Mouse (Mus musculus): ENCODE data around the gene Lipt2.

The Lipt2 gene

DNA sequence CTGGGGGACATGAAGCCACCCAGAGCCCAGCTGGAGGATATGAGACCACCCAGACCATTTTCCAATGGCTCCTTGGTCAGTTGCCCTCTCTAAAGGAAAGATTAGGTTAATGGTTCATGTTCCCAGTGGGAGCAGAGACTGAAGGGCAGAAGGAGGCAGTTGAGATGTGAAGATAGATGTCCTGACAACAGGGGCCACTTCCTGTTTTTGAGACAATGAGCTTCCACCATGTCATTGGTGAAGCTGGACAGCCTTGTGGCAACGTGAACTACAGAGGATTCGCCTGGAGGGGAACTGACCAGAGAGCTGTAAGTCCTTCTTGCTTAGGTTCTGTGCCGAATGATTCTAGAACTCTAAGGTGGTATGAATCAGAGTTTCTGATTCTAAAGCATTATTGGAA, 17.2 kb downstream of the Lipt2 start, which contains the start of gene Kcne3:
Kcne3 (plus strand) TSS at position 234 of the 400 bp plus-strand sequence.
- no peak for DNase-seq

DNA sequence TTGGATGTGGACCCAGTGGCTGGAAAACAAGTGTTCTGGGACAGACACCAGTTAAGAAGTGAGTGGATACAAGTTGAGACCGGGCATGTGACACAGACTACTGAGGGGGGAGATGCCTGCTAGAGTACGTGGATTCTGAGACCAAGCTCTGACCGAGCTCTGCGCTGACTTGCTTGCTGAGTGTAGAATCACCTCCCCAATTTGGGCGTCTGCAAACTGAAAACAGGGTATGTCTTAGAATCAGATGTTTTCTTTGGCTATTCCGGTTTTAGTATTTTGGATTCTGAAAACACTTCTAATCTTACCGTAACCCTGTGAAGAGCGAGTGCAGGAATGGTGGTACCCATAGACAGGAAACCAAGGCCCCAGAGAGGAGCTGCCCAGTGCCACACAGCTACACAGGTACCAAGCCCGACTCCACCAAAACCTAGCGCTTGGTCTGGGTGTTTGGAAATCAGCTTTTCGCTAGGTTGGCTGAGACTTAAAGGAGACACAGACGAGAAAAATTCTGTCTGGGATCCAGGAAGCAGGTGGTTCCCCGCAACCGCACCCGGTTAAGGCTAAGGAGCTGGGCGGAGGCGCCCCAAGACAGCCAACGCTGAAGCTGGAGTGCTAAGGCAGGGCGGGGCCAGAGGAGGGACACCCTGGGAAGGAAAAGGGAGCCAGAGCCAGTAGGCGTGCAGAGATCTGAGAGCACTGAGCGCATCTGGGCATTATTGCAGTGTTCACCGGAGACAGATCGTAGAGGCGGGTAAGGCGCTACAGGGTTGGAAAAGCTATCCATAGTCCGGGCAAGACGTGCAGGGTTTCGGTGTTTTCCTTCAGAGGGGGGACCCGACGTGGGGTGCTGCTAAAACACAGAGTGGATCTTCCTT, 19.2 kb downstream of the Lipt2 start:
- DNase-seq: peak; percentile 66

DNA sequence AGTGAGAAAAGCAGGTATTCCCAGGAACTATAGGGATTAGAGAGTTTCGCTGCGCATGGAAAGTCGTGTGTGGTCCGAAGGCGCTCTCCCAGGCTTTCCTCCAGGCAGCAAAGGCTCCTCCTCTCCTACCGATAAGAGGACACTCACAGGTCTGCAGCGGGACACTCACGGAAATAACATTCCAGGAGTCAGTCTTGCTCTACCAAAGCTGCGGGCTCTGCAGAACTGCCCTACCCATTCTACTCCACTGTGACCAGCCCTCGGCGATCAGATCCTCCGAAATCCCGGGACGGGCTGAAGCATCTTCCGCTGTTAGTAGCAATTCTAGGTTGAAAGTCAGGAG, 19.8 kb downstream of the Lipt2 start:
- DNase-seq: no peak

DNA sequence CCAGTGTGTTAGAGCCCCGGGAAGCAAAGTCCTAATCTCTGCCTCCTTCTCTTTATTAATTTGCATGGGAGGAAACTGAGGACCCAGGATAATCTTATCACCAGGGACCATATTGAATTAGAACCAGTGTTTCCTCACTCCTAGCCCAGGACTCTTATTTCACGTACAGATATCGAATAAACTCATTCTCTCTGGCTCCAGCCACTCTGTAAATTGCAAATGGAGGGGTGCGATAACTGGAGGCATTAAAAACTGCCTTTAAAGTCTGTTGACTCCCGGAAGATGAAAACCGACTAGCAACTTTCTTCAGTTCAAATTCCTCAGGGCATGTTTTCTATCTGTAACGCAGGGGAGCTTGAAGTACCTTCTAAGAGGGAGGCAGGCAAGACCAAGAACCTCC, 20.3 kb downstream of the Lipt2 start:
- DNase-seq: no peak

DNA sequence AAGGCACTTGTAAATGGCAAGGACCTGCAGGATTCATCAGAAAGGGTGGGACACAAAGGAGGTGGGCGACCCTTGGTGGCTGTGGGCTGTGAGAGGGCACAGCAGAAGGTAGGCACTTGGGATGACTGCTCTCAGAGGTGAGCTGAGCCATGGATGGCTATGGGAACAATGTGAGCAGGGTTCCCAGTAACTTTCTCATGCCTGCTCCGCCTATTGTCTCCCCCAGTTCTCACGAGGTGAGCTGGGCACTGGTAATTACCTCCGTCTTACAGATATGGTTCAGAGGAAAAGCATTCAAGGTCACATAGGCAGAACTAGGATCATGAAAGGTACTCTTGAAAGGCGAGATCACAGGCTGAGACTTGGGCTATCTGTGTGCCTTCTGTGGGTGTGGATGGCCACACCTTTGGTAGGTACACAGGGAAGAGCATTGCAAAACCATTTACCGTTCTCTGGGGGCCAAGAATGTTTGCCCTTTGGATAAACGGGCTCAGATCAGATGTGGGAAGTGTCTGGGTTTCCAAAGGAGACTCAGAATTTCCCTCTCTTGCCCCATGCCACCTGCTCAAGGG, 20.8 kb downstream of the Lipt2 start:
- DNase-seq: no peak

DNA sequence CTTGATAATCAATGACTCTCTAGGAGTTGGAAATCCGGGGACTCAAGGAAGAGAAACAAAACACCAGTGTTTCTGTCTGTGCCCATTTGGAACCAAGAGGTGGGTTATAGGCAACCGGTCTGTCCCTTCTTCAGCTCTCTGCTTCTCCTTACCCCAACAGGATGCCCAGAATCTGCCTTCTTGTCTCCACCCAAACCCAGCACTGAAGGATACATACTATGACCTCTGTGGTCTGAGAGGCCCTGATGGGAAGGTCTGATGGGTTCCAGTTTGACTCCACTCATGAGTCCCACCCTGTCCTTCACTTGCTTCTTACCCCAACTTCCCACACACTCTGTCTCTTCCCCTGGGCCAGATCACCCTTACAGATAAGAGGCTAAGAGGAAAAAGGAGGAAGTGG, 22.1 kb downstream of the Lipt2 start:
- DNase-seq: no peak

DNA sequence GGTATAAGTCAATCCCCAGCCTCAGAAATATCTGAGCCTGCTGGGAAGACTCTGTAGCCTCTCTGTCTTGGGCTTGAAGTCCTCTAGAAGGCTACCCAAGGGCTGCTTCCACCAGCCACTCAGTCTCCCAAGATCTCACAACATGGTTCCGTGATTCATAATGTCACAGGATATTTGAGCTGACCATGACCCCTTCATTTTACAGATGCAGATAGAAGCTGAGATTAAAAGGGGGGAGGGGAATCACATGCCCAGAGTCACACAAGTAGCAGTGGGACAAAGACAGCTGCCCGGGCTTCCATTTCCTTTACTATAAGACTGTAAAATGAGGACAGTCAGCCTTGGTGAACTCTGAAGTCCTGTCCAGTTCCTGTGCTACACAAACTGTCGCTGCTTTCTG, 22.5 kb downstream of the Lipt2 start:
- no peak for DNase-seq

DNA sequence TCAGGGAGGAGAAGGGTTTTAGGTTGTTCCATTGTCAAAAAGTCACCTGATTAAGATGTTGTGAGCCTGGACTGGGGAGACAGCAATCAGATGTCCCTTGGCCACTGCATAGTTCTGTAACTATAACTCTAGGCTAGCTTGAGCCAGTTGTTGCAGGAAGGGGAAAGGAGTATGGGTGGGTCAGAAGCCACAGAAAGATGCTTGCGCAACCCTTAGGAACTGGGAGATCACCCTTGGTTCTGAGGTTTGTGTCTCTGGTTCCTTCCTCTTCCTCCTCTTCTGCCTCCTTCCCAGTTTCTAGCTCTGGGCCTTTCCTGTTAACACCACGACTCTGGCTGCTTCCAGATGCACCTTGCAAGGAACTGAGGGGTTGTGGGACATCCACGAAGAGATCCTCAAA, 23.3 kb downstream of the Lipt2 start:
- no peak for DNase-seq

DNA sequence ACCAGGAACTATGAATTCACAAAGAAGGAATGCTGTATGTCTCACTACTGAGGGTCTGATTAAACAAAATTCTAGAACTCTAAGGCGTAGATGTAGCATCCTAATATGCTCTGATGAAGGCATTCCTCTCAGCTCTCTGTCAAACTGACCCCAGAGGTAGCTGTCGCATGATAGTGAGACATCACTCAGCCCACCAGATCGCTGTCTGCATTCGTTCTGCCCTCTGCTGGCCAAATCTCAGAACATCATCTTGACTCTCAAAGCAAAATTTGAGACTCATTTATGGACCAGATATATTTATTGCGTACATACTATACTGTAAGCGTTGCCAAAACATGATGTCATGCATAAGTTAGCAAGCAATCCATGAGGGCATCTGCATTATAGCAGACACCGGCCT, 28.5 kb downstream of the Lipt2 start:
- peak; percentile 73 for DNase-seq

DNA sequence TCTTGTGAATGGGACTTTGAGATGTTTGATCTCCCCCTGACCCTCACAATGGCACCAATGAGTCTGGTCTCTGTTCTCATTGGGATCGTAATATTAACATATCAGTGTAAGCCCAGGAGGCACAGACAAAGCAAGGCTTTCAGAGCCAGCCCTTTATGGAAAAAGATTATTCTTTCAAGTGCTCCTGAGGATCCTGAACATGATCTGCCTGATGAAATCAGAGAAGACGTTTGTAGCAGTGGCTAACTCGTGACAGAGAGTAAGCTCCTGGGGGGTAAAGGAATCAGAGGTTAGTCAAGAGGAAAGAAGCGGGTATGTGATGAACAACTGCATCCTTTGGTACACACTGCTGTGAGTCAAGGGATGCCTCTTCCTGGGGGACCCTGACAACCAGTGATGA, 31.1 kb downstream of the Lipt2 start:
- no peak for DNase-seq

DNA sequence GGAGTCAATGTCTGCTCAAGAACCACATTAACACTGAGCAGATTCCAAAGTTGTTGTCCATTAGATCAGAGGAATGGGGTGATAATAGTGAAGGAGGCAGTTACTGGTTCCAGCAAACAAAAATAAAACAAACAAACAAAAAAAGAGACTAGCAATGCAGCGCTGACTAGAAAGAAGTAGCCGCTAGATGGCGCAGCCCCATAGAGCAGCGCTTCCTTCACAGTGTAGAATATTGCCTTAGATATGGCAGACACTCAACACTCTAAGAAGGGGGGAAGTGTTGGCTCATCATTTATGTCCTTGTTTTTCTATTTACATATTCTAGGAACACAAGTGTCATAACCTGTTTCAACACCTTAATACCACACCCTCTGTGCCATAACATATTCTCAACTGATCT, 31.7 kb downstream of the Lipt2 start:
- peak; percentile 86 for DNase-seq

DNA sequence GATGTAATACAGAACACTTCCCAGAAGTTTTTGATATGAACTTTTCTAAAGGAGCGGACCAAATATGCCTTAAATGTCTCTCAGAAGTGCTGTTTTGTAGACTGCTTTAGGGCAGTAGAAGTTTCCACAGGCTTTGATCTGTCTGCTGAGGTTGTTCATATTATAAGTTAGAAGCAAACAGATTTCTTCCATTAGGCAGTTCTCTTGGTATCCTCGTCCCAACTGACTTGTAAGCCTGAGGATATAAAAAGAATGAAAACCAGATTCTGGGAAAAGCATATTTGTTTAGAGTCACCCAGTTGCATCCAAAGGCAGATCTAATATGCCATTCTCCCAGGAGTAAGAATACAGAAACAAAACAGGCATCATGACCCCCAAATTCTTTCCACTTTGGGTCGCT, 42.1 kb downstream of the Lipt2 start:
- DNase-seq: no peak

DNA sequence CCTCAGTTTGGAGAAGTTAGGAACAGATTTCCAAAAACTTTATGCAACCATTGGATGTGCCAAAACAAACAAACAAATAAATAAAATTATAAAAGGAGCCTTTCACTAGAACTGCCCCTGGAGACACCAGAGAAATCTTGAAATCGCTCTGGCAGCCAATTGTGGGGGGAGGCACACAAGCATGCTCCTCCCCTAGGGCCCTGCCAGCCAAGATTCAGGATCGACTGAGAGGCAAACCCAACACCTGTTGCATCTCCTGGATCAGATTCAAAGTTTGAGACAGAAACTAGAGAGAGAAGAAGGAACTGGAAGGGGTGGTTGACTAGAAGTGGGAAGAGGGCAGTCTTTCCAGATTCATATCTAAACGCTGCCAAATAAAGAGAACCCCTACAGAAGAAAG, 44.5 kb downstream of the Lipt2 start:
- DNase-seq: no peak

DNA sequence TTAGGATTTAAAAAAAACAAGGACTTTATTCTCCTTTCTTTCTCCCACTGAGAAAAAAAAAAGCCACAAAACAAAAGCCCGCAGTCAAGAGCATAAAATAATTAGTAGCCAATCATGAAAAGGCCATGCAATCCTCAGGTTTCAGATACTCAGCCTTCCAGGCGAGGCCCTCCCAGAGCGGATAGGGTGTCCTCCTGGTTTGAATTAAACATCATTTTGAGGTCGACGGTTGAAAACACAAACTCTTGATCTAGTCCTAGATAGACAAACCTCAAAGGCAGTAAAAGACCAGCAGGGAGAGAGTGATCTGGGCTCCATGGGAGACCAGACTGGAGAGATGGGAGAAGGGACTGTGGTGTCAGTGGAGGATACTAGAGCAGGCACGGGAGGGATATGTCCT, 45.8 kb downstream of the Lipt2 start:
- DNase-seq: no peak

DNA sequence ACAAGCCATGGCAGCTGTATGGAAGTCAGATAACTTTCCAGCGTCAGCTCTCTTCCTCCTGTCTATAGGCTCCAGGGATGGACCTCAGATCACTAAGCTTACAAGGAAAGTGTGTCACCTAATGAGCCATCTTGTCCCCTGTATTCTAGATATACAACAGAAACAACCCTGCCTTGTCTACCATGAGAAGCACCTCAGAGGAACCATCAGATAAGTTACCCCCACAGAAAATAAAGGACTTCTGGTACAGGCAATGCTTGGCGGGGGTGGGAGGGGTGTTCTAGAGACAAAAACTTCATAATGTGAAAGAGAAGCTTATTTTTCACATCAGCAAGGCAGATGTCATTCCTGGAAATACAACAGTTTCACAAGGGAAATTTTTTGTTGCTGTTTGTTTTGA, 47.1 kb downstream of the Lipt2 start:
- DNase-seq: no peak

DNA sequence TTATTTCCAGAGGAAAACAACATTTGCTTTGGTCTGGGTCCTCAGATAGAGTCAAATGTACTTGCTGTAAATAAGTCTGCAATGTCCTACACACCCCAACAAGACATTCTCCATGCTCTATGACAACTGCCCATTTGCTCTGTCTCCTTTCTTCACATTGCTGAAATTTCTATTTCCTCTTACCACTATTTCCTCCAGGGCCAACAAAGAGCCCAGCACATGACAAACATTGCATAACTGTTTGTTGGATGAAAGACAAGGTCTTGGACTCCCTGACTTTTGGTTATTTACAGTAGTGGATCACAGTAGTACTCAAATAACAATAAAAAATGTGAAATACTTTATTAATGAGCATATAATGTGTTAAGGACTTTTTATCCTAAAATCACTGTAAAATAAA, 48.8 kb downstream of the Lipt2 start:
- no peak for DNase-seq
